Mouse (Mus musculus) effector memory CD4-positive, alpha-beta T cell, adult 7 months (primary cell): ENCODE results near the gene Akt1. TPM values are rescaled to one million over a fixed set of nuclear protein-coding genes. Genes with fewer than 3 reads are reported as not detected.

ENCODE experiments used
- polyA plus RNA-seq: library from polyadenylated mRNA; unstranded; fragments of 100-300 nt; shearing (Covaris generic); gene quantifications from one replicate; pipeline ENCODE4 v1.2.1, GENCODE M21; 2017

Akt1 gene
- 133 TPM for polyA plus RNA-seq

GRCm38 (mm10) chr12:112674132-112675011 is at the start of gene Akt1:
TSS of gene Akt1 (minus strand) at chr12:112674884.

DNA sequence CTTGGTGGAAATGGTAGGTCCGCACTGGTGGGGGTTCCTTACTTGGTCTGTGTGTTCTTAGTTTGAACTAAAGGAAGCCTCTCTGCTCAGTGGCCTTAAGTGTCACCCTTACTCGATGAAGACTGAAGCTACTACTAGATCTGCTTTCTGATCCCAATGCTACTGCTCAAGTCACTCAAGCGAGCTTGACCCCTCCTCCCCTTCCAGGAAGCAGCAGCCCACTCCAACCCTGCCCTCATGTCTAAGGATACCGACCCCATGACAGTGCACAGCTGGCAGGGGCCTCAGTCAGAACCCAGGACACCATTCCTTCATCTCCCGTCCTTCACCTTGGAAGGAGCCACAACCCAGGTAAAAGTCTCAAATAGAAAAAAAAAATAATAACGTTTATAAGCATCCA is 45.5 kb upstream of the Akt1 start, which contains the start of gene Cep170b:
TSS of gene Cep170b (plus strand) at position 240 of the 400 bp plus-strand sequence.

DNA sequence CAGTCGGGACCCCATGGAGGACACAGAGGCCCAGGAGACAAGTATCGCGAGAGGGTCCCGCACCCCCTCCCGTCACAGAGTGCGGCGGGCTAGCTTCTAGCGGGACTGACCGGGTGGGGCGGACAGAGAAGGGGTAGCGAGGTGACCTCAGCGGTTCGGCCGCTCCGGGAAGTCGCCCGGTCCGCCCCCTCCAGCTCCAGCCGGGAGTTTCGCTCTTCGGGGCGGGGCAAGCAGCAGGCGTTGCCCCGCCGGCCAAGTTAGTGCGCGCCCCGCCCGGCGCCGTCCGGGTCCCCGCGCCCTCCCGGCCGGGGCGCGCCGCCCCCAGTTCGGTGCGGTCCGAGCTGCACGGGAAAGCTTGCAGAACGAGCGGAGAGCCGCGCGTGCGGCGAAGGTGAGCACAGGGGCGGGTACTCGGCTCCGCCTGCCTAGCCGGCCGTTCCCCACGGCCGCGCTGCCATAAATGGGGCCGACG is 3.9 kb upstream of the Akt1 start, which contains the start of gene Zbtb42:
TSS of gene Zbtb42 (plus strand) at position 274 of the 472 bp plus-strand sequence.

GRCm38 (mm10) chr12:112644180-112644854 is 30.4 kb downstream of the Akt1 start, which contains the start of gene Siva1:
TSS of gene Siva1 (plus strand) at chr12:112644679.

GRCm38 (mm10) chr12:112619686-112620353 is 54.9 kb downstream of the Akt1 start, which contains the start of gene Adssl1:
TSS of gene Adssl1 (plus strand) at chr12:112620045.

Other genes with a start within 250 kb of the Akt1 start
- 0.21 TPM for gene A530016L24Rik, start 185.4 kb downstream of the Akt1 start, polyA plus RNA-seq
- 0.57 TPM for gene Tmem179, start 158.1 kb downstream of the Akt1 start, polyA plus RNA-seq
- gene Inf2, start 86.1 kb downstream of the Akt1 start, polyA plus RNA-seq = 61.0 TPM
- 1.7 TPM for gene Adssl1, start 54.8 kb downstream of the Akt1 start, polyA plus RNA-seq
- 28.5 TPM for gene Siva1, start 30.2 kb downstream of the Akt1 start, polyA plus RNA-seq
- 5.2 TPM for gene Zbtb42, start 3.9 kb upstream of the Akt1 start, polyA plus RNA-seq
- 17.1 TPM for gene Cep170b, start 45.6 kb upstream of the Akt1 start, polyA plus RNA-seq
- gene Pld4, start 85.8 kb upstream of the Akt1 start, polyA plus RNA-seq = 0.68 TPM
- not detected for gene Ahnak2, start 127.8 kb upstream of the Akt1 start, polyA plus RNA-seq
- gene Clba1, start 134.1 kb upstream of the Akt1 start, polyA plus RNA-seq = 0.50 TPM
- 37.7 TPM for gene Cdca4, start 154.5 kb upstream of the Akt1 start, polyA plus RNA-seq
- 286 TPM for gene Gpr132, start 193.3 kb upstream of the Akt1 start, polyA plus RNA-seq